Mouse (Mus musculus): Measurements from ENCODE around the gene Col9a2.
A peak's percentile ranks its signal among the peaks of the same experiment; 100 is the strongest.

DNA sequence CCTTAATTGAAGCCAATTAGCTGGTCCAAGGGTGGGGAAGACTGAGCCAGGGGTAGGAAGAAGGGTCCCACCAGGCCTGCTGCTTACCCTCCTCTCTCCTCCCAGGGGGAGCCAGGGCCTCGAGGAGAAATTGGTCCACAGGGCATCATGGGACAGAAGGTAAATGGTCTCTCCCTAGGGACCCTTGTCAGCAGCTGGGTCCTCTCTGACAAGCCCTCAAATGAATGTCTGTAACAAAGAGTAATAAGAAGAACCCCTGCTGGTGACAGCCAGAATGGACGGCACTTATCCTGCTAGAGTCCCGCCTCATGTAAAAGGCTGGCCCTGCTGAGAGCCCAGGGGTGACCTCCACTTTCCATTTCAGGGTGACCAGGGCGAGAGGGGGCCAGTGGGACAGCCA lies 12.7 kb downstream of the Col9a2 start:
- peak; percentile 16; the same call in 1 of the 2 replicates for TF ChIP-seq CTCF (IDR thresholded peaks at IDR 0.05)
- no peak for TF ChIP-seq EP300 (IDR thresholded peaks at IDR 0.05)
